Mouse (Mus musculus): ENCODE measurements at regions not wholly inside any gene's neighbourhood (a gene's known extent, or its start where the extent isn't known, plus 50 kb on each side); places are given as distances from the start of the nearest gene placed in this dataset.

DNA sequence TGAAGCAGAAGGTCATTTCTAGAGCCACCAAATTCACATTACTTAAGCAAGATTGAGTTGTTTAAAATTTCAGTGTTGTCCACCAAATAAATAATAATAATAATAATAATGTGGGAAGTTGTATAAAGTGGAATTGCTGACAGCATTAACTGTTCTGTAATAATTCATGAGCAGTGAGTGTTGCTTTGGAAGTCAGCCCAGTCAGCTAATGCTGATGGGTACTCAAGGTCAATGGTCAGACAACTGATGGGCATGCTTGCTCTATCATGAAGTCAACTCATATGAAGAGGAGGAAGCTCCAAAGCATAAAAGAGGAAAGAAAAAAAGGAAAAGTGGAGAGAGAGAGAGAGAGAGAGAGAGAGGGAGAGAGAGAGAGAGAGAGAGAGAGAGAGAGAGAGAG is 69.4 kb upstream of the Plxna2 start:
- TF ChIP-seq POLR2A (IDR thresholded peaks at IDR 0.05; ENCODE audit: low read depth, low read length): no peak
- TF ChIP-seq CTCF (IDR thresholded peaks at IDR 0.05; ENCODE audit: extremely low read depth, insufficient read depth, insufficient read length, insufficient replicate concordance): no peak
